Mouse (Mus musculus) spleen, postnatal 36 days (tissue): ENCODE data around the gene Rtl1.
A peak's percentile ranks its signal among the peaks of the same experiment; 100 is the strongest.

Source experiments
- DNase-seq, 2 experiments: peaks; one replicate each; pipeline ENCODE4 v3.0.0; 2022; ENCODE audit warnings: low spot score in 2 of 2, mixed read lengths in 1 of 2

Rtl1 gene

DNA sequence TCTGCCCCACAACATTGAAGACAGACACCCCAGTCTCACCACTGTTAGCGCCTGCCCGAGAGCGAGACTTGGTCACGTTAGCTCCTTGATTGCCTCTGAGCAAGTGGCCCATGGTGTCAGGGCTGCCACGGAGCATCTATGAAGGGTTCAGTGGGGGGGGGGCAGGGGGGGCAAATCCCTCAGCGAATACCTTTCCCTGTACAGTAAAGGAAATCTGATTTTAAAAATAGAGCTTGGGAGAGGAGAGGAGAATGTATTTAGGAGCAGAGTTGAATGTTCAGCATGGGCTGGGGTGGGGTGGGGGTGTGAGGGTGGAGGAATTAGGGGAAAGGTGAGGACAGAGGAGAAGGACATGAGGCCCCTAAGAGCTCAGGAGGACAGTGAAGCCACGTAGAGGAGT lies at the start of gene Rtl1:
Gene Rtl1 (minus strand): TSS at position 101 of the 400 bp plus-strand sequence.
- no peak for DNase-seq

DNA sequence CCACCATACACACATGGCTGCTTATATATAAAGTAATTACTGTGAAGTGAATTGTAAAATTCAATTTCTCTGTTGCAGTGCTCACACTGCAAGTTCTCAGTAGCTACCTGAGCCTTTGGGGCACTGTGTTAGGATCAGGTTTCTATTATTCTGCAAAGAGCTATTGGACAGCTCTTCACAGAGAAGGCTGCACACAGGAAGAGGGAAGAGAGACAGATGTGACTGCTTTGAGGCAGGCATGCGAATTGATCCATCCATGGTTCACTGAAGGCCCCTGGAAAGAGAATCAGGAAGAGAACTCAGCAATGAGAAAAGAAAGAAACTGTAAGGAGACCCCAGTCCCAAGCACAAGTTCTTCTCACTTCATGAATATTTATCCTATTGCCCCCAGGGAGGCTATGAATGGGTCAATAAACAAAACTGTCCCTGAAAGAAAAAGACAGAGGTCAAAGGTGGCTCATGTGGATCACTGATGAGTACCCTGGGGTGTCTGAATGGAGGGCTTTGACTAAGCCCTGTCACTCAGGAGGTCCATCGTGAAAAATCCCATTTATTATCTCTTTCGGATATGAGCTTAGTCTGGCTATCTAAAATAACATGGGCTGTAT lies 40.5 kb upstream of the Rtl1 start:
- no peak for DNase-seq

DNA sequence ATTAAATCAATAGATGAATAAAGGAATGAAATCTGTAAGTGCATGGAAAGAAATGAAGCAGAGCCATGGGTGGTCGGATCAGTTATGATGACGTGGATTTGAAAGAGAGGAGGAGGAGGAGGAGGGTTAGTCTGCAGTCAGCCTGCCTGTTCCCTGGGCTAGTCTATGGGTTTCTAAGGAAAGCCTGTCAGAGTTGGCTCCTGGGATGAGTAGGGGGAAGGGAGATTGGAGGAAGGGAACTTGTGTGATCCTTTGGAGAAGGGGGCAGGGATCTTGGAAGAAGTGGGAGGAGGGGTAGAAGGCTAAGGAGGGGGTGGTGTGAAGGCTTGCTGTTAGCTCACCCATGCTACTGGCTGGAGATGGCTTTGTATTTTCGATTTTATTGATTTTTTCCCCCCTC lies 31.9 kb upstream of the Rtl1 start:
- DNase-seq = no peak

DNA sequence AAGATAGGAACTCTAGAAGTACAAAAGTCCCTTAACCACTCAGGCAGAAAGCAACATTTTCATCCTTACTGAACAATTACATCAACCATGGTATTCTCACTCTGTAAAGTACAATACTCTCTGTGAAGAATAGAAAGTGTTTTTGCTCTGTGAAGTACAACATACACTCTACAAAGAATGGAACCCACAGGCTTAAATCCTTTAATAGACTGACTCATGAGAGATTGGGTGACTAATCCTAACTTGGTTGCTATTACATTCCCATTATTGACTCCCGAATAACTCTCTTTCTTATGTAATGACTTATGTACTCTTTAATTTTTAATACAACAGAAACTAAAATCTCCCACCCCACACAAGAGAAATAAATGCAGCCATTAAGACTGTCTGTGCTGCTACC lies 28.8 kb upstream of the Rtl1 start:
- DNase-seq = no peak

DNA sequence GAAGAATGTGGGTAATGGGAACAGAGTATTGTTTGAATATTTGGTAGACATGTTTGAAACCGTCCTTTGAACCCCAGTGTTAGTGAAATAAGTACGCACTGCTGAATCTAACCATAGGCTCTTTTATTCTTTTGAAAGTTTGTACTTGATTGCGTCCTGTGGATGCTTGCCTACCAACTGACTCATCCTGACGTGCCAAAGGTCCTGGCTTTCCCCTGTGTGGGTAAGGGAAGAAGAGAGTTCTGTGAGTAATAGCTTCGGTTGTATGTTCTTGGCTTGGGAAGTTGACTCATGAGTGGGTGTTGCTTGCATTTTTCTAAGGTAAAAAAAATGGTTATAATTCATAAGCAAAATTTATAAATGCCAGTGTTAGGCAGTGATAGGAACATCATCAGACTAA lies 26.8 kb upstream of the Rtl1 start:
- DNase-seq = no peak

DNA sequence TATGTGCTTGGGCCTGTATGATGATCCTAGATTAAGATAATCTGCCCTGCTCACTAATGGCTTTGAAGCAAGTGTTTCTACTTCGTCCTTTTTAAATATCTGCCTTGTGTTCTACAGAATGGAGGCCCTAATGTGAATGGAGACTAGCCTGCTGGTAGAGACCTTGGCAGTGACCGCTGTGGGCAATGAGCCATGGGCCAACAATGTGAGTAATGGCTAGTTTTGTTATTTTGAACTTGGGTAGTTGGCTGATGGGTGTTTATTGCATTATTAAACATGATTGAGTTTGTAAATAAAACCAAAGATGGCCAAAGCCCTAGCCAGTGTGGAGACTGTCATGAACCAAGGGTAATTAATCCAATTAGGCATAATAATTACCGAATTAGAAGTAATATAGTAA lies 20.1 kb upstream of the Rtl1 start:
- no peak for DNase-seq

DNA sequence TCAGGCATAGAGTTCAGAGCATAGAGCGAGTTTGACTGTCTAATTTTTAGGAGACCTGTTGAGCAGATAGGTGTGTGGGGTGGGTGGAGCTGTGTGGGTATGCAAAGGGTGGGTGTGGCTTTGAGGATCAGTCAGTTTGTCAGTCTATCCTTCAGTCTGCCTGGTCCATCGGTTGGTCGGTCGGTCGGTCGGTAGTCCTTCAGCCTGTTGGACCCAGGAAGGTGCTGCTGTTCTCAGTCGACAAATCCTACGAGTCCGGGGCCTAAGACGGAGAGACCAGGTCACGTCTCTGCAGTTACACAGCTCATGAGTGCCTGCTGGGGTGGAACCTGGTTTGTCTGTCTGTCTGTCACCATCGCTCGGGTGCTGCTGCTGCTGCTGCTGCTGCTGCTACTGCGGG lies 17.9 kb upstream of the Rtl1 start:
- no peak for DNase-seq

DNA sequence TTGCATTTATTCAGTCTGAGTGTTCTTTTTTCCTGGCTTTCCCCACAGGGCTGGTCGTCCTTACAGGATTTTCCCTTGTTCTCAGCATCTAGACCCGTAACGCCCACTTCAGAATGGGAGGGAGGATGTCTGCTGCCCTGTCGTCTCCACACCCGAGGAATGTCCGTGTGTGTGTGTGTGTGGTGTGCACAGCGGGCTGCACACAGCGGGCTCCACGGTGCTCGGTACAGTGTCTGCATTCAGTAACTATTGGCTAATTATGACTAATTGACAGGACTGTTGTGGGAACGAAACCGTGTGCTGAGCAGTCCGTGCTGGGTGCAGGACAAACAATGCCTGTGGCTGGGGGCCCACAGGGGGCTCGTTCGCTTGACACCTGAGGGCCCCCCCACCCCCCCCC lies 17.0 kb upstream of the Rtl1 start:
- no peak for DNase-seq

DNA sequence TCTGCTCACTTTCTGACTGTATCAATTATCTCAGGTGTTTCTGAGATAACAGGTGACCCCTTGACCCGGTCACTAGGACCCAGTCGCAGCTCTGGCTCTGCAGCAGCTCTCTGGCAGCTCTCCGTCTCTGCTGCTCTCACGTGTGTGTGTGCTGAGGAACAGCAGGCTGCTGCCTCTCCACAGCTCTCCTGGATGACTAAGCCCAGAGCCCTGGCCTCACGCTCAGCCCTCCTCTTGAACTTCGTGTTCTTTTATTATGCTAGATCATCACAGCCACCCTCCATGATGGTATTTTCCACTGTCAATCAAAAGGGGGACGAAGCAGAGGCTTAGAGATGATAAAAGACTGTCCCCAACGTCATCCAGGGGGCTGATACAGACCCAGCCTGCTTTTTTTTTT lies 15.2 kb upstream of the Rtl1 start:
- DNase-seq = no peak

DNA sequence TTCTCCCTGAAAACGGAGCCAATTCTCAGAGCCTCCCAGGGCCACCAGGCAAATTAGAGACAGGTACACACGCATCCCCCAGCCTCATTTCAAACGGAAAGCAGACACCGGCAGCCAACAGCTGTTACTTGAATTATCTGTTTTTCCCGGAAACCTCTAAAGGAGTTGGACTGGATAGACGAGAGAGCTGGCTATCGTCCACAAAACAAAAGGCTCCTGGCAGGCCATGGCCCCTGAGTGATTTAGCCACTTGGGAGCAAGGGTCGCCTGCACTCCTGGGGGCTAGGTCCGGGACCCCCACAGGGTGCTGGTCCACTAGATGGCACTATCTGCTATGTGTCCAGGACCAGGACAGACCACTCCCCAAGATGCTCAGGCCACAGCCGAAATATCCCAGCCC lies 14.3 kb upstream of the Rtl1 start:
- DNase-seq = no peak

DNA sequence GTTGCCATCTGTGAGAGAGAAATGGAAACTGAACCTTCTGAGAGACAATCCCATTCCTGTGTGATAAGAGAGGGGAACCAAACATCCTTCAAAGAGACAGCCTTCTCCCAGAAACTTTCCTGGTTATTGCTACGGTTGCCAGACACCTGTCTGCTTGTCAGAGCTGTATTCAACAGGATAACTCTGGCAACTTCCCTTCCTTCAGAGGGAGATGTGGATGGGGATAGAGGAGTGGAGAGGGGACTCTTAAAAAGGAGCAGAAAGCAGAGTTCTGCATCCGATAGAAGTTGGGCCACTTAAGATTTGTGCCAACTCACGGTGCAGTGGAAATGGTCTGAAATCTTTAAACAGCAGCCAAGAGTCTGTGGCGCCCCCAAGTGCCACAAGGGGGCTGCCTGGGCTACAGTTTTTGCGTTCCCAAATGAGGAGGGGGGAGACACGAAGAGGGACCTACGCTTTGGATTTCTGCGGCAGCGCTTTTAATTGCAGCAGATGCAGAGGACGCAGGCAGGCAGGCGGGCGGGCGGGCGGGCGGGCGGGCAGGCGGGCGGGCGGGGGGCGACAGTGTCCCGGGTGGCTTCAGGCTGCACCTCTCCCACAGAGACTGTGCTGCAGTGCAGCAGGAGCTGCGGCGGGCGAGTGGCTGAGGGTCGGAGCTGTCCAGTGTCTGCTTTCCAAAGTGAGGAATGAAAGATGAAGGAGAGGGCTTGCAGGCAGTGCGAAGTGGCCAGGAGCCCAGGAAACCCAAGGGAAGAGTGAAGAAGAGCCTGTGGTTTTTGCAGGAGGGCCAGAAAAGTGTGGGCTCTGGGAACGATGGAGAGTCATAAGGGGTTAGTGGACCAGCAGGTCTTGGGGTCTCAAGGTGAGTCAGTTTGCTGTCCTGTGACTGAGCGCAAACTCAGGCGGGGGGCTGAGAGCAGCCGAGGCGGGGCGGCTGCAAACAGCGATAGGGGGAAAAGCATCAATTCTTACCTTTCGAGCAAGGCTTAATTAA lies 12.6 kb upstream of the Rtl1 start:
- DNase-seq = no peak

DNA sequence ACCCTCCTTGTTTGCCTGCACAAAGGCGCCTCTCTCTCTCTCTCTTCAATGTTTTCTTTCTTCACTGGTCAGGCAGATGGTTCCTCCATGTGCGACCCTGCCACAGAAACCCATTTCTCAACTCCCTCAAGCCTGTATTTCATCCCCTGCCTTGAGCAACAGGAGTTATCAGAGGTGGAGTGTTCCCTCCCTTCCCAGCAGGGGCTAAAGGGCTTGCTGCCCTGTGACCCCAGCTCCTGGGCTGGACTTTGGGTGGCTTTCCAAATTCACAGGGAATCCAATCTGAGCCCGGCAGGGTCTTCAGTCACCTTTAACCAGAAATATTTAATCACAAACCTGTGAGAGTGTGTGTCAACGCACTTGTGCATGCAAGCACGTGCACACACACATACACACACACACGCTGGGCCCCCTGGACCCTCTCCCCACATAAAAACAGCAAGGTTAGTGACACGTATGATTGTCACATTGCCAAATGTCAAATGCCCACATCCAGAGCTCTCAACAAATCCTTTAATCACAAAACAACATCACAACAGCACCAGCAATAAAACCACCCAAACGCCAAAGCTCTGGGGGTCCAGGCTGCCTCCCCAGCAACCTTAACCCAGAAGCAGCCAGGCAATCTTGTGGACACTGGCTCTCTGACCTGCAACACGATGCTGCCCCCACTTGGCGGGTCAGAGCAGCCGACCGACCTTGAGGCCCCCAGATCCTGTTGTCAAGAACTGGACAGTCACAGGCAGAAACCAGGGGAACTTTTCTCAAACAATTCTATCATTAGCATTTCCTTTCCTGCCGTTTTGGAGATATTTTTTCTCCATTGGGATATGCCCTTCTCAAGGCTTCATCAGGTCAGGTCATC lies 8.7 kb upstream of the Rtl1 start:
- peak in 1 of 2 experiments; percentile 13 for DNase-seq

DNA sequence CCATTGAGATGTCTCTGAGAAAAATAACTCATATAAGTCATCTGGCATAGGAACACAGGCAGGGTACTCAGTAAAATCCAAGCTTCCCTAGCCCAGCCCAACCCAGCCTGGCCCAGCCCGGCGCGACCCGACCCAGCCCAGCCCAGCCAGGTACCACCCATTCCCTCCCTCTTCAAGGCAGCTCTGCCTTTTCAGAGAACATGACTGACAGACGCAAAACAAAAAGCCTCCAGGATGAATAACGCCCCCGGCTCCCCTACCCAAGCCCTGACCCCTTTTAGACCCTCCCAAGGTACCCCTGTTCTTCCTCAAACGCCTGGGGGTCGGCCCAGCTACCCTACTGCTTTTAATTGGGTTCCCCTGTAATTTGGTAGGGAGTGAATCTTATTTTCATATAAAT lies 7.8 kb upstream of the Rtl1 start:
- DNase-seq = no peak

DNA sequence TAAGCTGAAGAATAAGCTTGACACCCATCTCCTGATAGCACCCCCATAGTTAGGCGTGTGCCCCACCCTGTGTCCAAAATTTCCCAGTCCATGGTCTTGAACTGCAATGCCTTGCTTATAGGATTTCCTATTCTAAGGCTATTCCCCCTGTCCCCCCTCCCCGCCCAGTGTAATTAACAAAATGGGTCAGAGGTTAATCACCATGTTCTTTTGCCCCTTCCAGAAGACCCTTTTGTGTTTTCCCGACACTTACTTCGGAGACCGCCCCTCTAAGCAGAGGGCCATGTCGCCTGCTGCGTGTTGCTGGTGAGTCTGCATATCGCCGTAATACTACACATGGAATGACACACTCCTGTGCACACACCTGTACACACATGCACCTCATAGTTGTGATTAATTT lies 7.1 kb upstream of the Rtl1 start:
- DNase-seq = no peak

DNA sequence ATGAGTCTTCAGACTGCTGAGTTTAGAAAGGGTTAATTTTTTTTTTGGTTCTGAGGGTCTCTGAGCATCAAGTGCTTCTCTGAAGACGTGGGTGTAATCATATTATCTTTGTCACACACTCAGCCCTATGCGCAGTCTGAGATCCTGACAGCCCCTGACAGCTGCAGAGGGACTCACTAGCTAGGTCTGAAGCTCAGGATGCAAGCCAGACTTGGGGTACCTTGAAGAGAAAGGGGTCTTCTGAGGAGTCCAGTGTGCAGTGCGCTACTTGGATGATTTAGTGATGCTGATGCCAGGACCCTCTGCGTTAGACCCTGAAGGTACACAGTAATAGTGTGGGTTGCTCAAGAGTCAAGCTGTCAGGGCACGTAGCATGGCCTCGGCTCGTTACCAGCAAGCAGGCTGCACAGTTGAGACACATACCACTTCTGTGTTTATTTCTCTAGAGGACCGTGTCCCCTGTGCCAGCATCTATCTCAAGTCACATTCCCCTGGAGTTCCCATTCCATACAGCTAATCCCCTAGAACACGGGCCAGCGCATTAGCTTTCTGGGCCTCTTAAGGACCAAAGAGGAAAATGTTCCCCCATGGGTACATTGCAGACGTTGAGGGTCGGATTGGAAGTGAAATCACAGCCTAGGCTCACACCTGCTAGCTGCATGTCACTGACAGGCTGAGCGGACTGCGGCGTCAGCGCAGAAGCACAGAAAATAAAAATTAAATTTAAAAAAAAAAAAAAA lies 5.0 kb upstream of the Rtl1 start:
- DNase-seq = no peak

DNA sequence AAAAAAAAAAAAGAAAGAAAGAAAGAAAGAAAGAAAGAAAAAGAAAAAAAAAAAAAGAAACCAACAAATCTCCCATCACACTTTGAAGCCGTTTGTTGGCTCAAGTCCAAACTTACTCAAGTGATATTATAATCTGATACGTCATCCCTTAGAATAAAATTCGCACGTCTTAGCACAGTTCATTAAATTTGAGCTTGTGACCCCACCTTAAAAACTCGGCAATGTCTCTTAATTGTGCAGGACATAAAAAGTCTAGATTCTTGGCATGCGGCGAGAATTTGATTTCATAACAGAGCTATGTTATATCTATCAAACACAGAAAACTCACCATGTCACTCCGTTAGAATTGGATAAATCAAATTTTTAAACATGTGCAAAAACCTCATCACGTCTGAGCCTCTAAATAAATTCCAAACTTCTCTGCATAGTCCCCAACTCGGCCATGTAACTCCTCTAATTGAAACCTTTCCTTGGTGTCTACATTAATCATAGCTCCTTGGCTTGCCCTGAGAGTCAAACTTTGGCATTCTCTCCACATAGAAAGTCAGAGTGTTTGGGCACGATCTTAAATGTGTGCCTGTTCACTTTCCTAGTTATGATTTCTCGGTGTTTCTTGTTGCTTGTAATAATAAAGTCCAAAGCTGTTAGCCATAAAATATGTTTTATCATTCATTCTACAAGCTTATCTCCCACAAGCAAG lies 1.4 kb downstream of the Rtl1 start:
- no peak for DNase-seq

DNA sequence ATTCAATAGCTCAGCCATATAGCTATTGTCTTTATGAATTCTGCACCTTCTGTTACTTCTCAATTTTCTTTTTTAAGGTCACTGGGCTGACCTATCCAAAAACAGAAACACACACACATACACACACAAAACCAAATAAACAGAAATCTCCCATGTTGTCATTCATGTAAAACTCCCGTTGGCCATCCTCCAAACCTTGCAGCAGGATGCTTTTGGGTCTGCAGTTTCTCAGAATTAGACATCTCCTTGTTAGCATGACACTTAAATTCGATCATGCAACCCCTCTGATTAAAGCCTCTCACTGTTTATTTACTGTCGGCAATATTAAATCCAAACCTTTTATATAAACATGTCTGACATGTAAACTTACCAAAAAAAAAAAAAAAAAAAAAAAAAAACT lies 3.4 kb downstream of the Rtl1 start:
- no peak for DNase-seq

DNA sequence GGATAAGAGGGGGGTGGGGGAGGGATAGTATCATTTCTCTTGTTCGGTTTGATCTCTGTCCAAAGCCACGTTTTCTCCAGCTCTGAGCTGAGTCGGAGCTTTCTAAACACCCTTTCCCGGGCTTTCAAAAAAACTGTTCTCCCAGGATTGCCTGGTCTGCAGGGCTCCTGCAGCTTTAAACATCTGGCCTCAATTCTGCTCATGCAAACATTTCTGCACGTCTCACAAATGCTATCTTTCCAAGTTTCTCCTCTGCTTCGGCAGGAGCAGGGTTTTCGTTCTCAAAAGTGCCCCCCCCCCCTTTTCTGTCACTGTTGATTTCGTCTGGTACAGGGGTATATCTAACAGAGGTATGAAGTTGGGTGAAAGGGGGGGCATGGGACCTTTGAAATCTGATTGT lies 3.9 kb downstream of the Rtl1 start:
- DNase-seq = no peak

DNA sequence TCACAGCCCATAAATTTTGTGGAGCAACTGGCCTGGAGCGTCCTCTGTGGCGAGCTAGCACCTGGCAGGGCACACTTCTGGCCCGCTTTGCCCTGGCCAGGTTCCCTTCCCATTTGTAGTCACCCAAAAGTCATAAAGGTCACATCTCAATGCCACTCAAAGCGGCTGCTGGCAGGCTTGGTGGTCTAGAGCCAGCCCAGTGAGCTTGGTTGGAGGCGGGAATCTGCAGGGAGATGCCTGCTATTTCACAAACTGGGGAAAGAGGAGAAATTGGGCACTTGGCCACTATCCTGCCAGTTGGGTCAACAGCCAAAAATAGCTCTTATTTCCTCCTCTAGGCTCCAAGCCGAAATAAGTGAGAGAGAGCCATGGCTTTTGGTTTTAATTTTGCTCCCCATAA lies 4.4 kb downstream of the Rtl1 start:
- no peak for DNase-seq

DNA sequence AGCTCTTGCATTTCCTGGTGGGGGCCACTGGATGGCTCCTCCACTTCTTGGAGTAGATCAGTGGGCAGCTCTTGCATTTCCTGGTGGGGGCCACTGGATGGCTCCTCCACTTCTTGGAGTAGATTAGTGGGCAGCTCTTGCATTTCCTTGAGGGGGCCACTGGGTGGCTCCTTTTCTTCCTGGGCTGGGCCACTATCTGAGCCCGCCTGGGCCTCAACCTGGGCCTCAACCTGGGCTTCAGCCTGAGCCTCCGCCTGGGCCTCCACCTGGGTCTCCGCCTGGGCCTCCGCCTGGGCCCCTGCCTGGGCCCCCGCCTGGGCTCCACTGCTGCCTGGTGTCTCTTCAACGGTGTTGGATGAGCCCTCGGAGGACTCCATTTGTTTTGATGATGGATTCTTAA lies 5.2 kb downstream of the Rtl1 start:
- DNase-seq = no peak

DNA sequence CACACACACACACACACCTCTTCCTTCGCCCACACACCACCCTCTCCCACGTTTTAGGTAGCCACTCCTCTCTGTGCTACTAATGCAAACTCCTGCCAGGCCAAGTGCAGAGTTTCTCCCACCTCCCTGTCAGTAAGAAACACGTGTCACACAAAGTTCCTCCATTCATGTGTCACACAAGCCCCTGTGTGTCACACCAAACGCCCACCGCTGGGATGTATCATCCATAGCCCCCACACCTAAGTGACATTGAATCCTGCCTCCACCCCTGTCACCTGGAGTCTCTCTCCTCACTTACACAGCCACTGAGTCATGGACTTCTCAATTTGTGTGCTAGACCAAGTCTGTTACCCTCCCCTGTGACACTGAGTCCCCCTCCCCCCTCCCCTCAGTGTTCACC lies 17.9 kb downstream of the Rtl1 start:
- no peak for DNase-seq
